In the genomic region with DNA sequence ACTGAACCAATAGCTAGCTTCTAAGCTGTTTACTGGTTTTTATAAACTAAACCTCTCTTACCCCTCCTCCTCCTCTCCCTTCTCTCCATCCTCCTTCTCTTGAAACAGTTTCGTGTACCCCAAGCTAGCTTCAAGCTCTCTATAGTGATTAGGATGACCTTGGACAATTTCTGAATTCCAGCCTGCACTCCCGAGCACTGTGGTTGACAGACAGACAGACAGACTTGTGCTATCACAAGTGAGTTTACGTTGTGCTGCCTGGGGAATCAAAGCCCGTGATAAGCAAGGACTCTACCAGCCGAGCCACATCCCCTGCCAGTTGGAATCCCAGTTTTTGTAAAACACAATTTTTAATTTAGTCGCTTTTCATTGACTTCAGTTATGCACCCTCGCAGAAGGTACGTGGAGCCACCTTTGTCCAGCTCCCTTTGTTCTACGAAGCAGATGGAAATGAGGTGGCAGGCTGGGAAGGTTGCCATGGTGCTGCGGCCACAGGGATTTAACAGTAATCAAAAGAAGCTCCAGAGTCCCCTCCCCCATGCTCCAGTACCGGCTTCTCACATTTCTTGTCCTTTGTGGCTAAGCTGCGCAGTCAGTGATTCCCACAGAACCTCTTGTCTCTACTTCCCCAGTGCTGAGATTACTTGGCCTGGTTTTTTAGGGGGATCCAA, we compare ENCODE assay signal across 9 mouse cellular contexts. TPM values are rescaled to one million over a fixed set of nuclear protein-coding genes. Genes with fewer than 3 reads are reported as not detected.
DNase-seq lines count a peak whose midpoint lies in the region; ATAC-seq and TF ChIP-seq lines count a peak whose summit lies in the region.
"Had no signal": no experiment of that assay in that cellular context is flagged by ENCODE, and none has a peak within 500 bp of the region (broad histone marks: within the 10 kb centered on the region; RNA-seq: fewer than 3 reads in every experiment).

No protein-coding gene starts in this region.

- H3K4me2 ChIP-seq in forebrain, embryonic 13.5 days = peak overlapping the region; percentile 51
- peak overlapping the region; percentile 46 for H3K4me2 ChIP-seq in midbrain, embryonic 12.5 days (replicated peaks)
- H3K4me2 ChIP-seq in stomach, postnatal 0 days (replicated peaks; ENCODE audit: low read depth) = peak overlapping the region; percentile 6; the same call in 1 of the 2 replicates

- no peak for TF ChIP-seq CTCF in layer of hippocampus, adult 2 months (conservative IDR thresholded peaks at IDR 0.05)
- no peak for TF ChIP-seq CTCF in brain, embryonic 14.5 days (IDR thresholded peaks at IDR 0.05; ENCODE audit: borderline replicate concordance, extremely low read depth, insufficient read depth, insufficient read length)
- no peak for TF ChIP-seq CTCF in stomach, postnatal 0 days (IDR thresholded peaks at IDR 0.05; ENCODE audit: low read depth)

- peak overlapping the region; percentile 31 for H3K4me3 ChIP-seq in layer of hippocampus, adult 2 months
- 0 out of 2 replicates have a peak overlapping the region, but pooled peaks have one; percentile 2 for H3K4me3 ChIP-seq in forebrain, embryonic 13.5 days
- peak overlapping the region; percentile 14; the same call in 1 of the 2 replicates for H3K4me3 ChIP-seq in midbrain, embryonic 12.5 days
- no peak overlapping the region for H3K4me3 ChIP-seq in stomach, postnatal 0 days (ENCODE audit: low read depth, low read length)

- peak; percentile 83 for ATAC-seq in forebrain, embryonic 13.5 days
- ATAC-seq in midbrain, embryonic 12.5 days (ENCODE audit: low FRiP score, low read depth) = peak; percentile 91
- no peak for ATAC-seq in stomach, postnatal 0 days (ENCODE audit: low FRiP score, low TSS enrichment)

- TF ChIP-seq EP300 in stomach, postnatal 0 days (optimal IDR thresholded peaks at IDR 0.05) = no peak

- H3K9me3 ChIP-seq in forebrain, embryonic 13.5 days (replicated peaks) = peaks cover 3% of the 10 kb centered on the region; the same call in 1 of the 2 replicates
- peaks cover 4% of the 10 kb centered on the region; the same call in 1 of the 2 replicates for H3K9me3 ChIP-seq in midbrain, embryonic 12.5 days
- H3K9me3 ChIP-seq in stomach, postnatal 0 days (ENCODE audit: control insufficient read depth, low read length) = no peaks in the 10 kb centered on the region

- H3K27me3 ChIP-seq in forebrain, embryonic 13.5 days = no peaks in the 10 kb centered on the region
- no peaks in the 10 kb centered on the region for H3K27me3 ChIP-seq in midbrain, embryonic 12.5 days
- no peaks in the 10 kb centered on the region for H3K27me3 ChIP-seq in stomach, postnatal 0 days (ENCODE audit: control insufficient read depth, insufficient read depth, low read length)

- peak overlapping the region; percentile 62 for H3K9ac ChIP-seq in forebrain, embryonic 13.5 days
- H3K9ac ChIP-seq in midbrain, embryonic 12.5 days (replicated peaks) = peak overlapping the region; percentile 59
- H3K9ac ChIP-seq in stomach, postnatal 0 days (ENCODE audit: low read length) = no peak overlapping the region

- H3K27ac ChIP-seq in layer of hippocampus, adult 2 months = peak overlapping the region; percentile 98
- H3K27ac ChIP-seq in forebrain, embryonic 13.5 days = peak overlapping the region; percentile 99
- peak overlapping the region; percentile 99 for H3K27ac ChIP-seq in midbrain, embryonic 12.5 days (replicated peaks)
- H3K27ac ChIP-seq in stomach, postnatal 0 days (replicated peaks) = peak overlapping the region; percentile 64

- 2% methylated on average over 12 of the region's 12 CpGs for WGBS in forebrain, embryonic 13.5 days
- WGBS in midbrain, embryonic 12.5 days = 3% methylated on average over 12 of the region's 12 CpGs
- 21% methylated on average over 12 of the region's 12 CpGs for WGBS in stomach, postnatal 0 days

- TF ChIP-seq POLR2A in brain, embryonic 14.5 days (IDR thresholded peaks at IDR 0.05; ENCODE audit: borderline replicate concordance, extremely low read depth, insufficient read depth, insufficient read length, poor library complexity, severe bottlenecking) = no peak

- peaks cover 51% of the 10 kb centered on the region for H3K4me1 ChIP-seq in forebrain, embryonic 13.5 days
- H3K4me1 ChIP-seq in midbrain, embryonic 12.5 days = peaks cover 50% of the 10 kb centered on the region
- no peaks in the 10 kb centered on the region for H3K4me1 ChIP-seq in stomach, postnatal 0 days (replicated peaks; ENCODE audit: control insufficient read depth, insufficient read depth)

- H3K36me3 ChIP-seq in forebrain, embryonic 13.5 days (ENCODE audit: poor library complexity, severe bottlenecking) = no peaks in the 10 kb centered on the region
- no peaks in the 10 kb centered on the region for H3K36me3 ChIP-seq in midbrain, embryonic 12.5 days
- no peaks in the 10 kb centered on the region for H3K36me3 ChIP-seq in stomach, postnatal 0 days (ENCODE audit: control insufficient read depth, insufficient read depth, low read length)

- DNase-seq in layer of hippocampus, adult 2 months (ENCODE audit: low spot score in 2 of 2) = peak in 1 of 2 experiments; percentile 51
- no peak for DNase-seq in layer of hippocampus, adult 9-10 months (ENCODE audit: low spot score)
- DNase-seq in brain, embryonic 14.5 days (ENCODE audit: low read depth) = peak; percentile 98
- peak; percentile 43 to 49 for DNase-seq in kidney, postnatal 25 days
- DNase-seq in stomach, postnatal 0 days (ENCODE audit: low spot score) = no peak
- DNase-seq in urinary bladder, adult 2 months (ENCODE audit: low spot score) = no peak

RNA-seq across cellular contexts. Expression of gene Tuba1a, which starts 15.3 kb away (rescaled TPM):
- 100 to 1,000 TPM; 768 to 781 TPM for total RNA-seq in layer of hippocampus, adult 2 months (2021)
- 11,216 and 14,471 TPM in 2 replicates for polyA plus RNA-seq in brain, embryonic 14.5 days (2012; rRNA removed)
- polyA plus RNA-seq in forebrain, embryonic 13.5 days (2015; fragmentation: Nextera tagmentation; extraction: Ambion mirVana) = 10,586 and 11,102 TPM in 2 replicates
- polyA plus RNA-seq in midbrain, embryonic 12.5 days (2016; fragmentation: Nextera tagmentation; extraction: Ambion mirVana) = 9,394 and 9,642 TPM in 2 replicates
- polyA plus RNA-seq in stomach, postnatal 0 days (2015; fragmentation: Nextera tagmentation; extraction: Ambion mirVana) = 537 and 602 TPM in 2 replicates
- 279 and 332 TPM in 2 replicates for polyA plus RNA-seq in urinary bladder, adult 2 months (2012; rRNA removed)

RNA-seq across cellular contexts. Expression of gene Gm49450, which starts 15.5 kb away (rescaled TPM):
- total RNA-seq in layer of hippocampus, adult 2 months (2021) = not detected
- 136 and 183 TPM in 2 replicates for polyA plus RNA-seq in brain, embryonic 14.5 days (2012; rRNA removed)
- not detected in 2 replicates for polyA plus RNA-seq in forebrain, embryonic 13.5 days (2015; fragmentation: Nextera tagmentation; extraction: Ambion mirVana)
- polyA plus RNA-seq in midbrain, embryonic 12.5 days (2016; fragmentation: Nextera tagmentation; extraction: Ambion mirVana) = not detected in 2 replicates
- polyA plus RNA-seq in stomach, postnatal 0 days (2015; fragmentation: Nextera tagmentation; extraction: Ambion mirVana) = not detected in 2 replicates
- 0.30 and 0.38 TPM in 2 replicates for polyA plus RNA-seq in urinary bladder, adult 2 months (2012; rRNA removed)
- total RNA-seq: liver, adult 2 months had no signal

RNA-seq across cellular contexts. Expression of gene Tuba1b, which starts 34.5 kb away (rescaled TPM):
- total RNA-seq in layer of hippocampus, adult 2 months (2021) = 100 to 1,000 TPM; 466 to 491 TPM
- 2,160 and 2,864 TPM in 2 replicates for polyA plus RNA-seq in brain, embryonic 14.5 days (2012; rRNA removed)
- polyA plus RNA-seq in forebrain, embryonic 13.5 days (2015; fragmentation: Nextera tagmentation; extraction: Ambion mirVana) = 1,607 and 1,715 TPM in 2 replicates
- 1,566 and 1,635 TPM in 2 replicates for polyA plus RNA-seq in midbrain, embryonic 12.5 days (2016; fragmentation: Nextera tagmentation; extraction: Ambion mirVana)
- 470 and 552 TPM in 2 replicates for polyA plus RNA-seq in stomach, postnatal 0 days (2015; fragmentation: Nextera tagmentation; extraction: Ambion mirVana)
- 677 and 758 TPM in 2 replicates for polyA plus RNA-seq in urinary bladder, adult 2 months (2012; rRNA removed)

RNA-seq across cellular contexts. Expression of gene Lmbr1l, which starts 50.8 kb away (rescaled TPM):
- total RNA-seq in layer of hippocampus, adult 2 months (2021) = 10 to 100 TPM; 17.0 to 20.6 TPM
- 106 and 176 TPM in 2 replicates for polyA plus RNA-seq in brain, embryonic 14.5 days (2012; rRNA removed)
- 39.8 and 47.1 TPM in 2 replicates for polyA plus RNA-seq in forebrain, embryonic 13.5 days (2015; fragmentation: Nextera tagmentation; extraction: Ambion mirVana)
- polyA plus RNA-seq in midbrain, embryonic 12.5 days (2016; fragmentation: Nextera tagmentation; extraction: Ambion mirVana) = 37.1 and 40.7 TPM in 2 replicates
- polyA plus RNA-seq in stomach, postnatal 0 days (2015; fragmentation: Nextera tagmentation; extraction: Ambion mirVana) = 7.7 and 9.4 TPM in 2 replicates
- polyA plus RNA-seq in urinary bladder, adult 2 months (2012; rRNA removed) = 32.8 and 43.4 TPM in 2 replicates

Comparison
In these comparisons a context has a peak if more than half of its experiments do, and no peak if none do; other contexts are left out.
1. DNase-seq: peak in brain, embryonic 14.5 days (single experiment) and kidney, postnatal 25 days (2 of 2); none in layer of hippocampus, adult 9-10 months (single experiment), stomach, postnatal 0 days (single experiment) and urinary bladder, adult 2 months (single experiment).
2. RNA of gene Tuba1a, which starts 15.3 kb away (polyA plus RNA-seq): 11,216 to 14,471 TPM in brain, embryonic 14.5 days, 10,586 to 11,102 TPM in forebrain, embryonic 13.5 days and 9,394 to 9,642 TPM in midbrain, embryonic 12.5 days; 537 to 602 TPM in stomach, postnatal 0 days and 279 to 332 TPM in urinary bladder, adult 2 months; every median in the first group is over 10 times any median in the second.
3. RNA of gene Gm49450, which starts 15.5 kb away (polyA plus RNA-seq): 136 to 183 TPM in brain, embryonic 14.5 days; 0.30 to 0.38 TPM in urinary bladder, adult 2 months, not detected in forebrain, embryonic 13.5 days, not detected in midbrain, embryonic 12.5 days and not detected in stomach, postnatal 0 days; every median in the first group is over 10 times any median in the second.
4. Peak in every context shown above with its lines, with median percentiles within 50 percentile points of each other: H3K27ac ChIP-seq and H3K4me2 ChIP-seq.